Mouse (Mus musculus): ENCODE data around the gene Skint2. TPM values are rescaled to one million over a fixed set of nuclear protein-coding genes. Genes with fewer than 3 reads are reported as not detected.

Skint2 gene
- total RNA-seq (2017), result not detected in 2 replicates

DNA sequence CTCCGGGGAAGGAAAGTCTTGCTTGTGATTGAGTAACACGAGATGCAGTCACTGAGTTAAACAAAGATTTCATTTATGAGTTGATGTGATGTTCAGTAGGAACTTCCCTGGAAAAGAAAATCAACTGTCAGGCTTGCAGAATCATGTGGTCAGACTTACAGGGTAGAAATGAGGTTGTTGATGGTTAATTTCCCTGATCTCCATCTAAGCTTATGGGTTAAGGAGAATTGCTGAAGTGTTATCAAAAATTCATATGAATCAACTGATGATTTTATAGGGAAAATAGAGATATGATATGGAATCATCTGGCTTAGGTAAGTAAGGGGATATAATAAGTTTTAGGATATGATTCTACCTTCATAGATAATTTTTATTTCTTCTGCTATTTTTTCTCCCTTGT, at the start of gene Skint2:
Skint2 (plus strand) TSS at position 301 of the 400 bp plus-strand sequence.
- ATAC-seq (replicated peaks in 1 of 2; ENCODE audit: insufficient read depth in 1 of 2, low FRiP score in 2 of 2, low TSS enrichment in 1 of 2, low read depth in 1 of 2, poor library complexity in 2 of 2, severe bottlenecking in 2 of 2), result no peak

Other genes starting within 250 kb of the Skint2 start
- not detected in 2 replicates for gene Skint9, start 123.2 kb upstream of the Skint2 start, total RNA-seq (2017)
- not detected in 2 replicates for gene Skint10, start 217.7 kb downstream of the Skint2 start, total RNA-seq (2017)

Data from hematopoietic stem cell, adult 5-6 weeks (primary cell).